Mouse (Mus musculus) kidney, embryonic 16.5 days (tissue): Measurements from ENCODE around the gene Cxcr4. TPM values are rescaled to one million over a fixed set of nuclear protein-coding genes. Genes with fewer than 3 reads are reported as not detected.

Experiments used
- ATAC-seq: fragments of 200-750 bp; cut with Nextera tagmentation; 2 replicates; pipeline ENCODE4 v1.8.0; 2017; ENCODE audit warnings: moderate TSS enrichment; ENCODE audit not compliant: low FRiP score, low TSS enrichment
- H3K27ac ChIP-seq: fragments of 300-500 bp; sonication (generic); 2 replicates; pipeline ENCODE4 v1.5.1; 2014; ENCODE audit warnings: low read length
- H3K27me3 ChIP-seq: fragments of 300-500 bp; sonication (generic); 2 replicates; pipeline ENCODE4 v1.6.1; 2014; ENCODE audit warnings: low read length, control low read depth, mixed read lengths; ENCODE audit not compliant: insufficient read depth
- H3K36me3 ChIP-seq: fragments of 300-500 bp; sonication (generic); 2 replicates; pipeline ENCODE4 v1.6.1; 2014; ENCODE audit warnings: low read length, control low read depth, mixed read lengths; ENCODE audit not compliant: insufficient read depth
- H3K4me1 ChIP-seq: fragments of 300-500 bp; sonication (generic); 2 replicates; pipeline ENCODE4 v1.6.1; 2014; ENCODE audit warnings: low read length, control low read depth, mixed read lengths; ENCODE audit not compliant: insufficient read depth
- H3K4me2 ChIP-seq: fragments of 300-500 bp; sonication (generic); replicated peaks from 2 replicates; pipeline ENCODE4 v1.6.1; 2014; ENCODE audit warnings: low read depth, low read length
- H3K4me3 ChIP-seq: fragments of 300-500 bp; sonication (generic); 2 replicates; pipeline ENCODE4 v1.5.1; 2014; ENCODE audit warnings: mild to moderate bottlenecking, low read length
- H3K9ac ChIP-seq: fragments of 300-500 bp; sonication (generic); replicated peaks from 2 replicates; pipeline ENCODE4 v1.6.1; 2014; ENCODE audit warnings: low read length
- H3K9me3 ChIP-seq: fragments of 300-500 bp; sonication (generic); 2 replicates; pipeline ENCODE4 v1.6.1; 2016; ENCODE audit warnings: low read length, control low read depth
- WGBS: fragments of 180-500 bp; shearing (Covaris S2); extraction: QIAGEN DNeasy Blood & Tissue Kit; methylation state at CpG from one replicate; pipeline ENCODE4 v1.1.7; 2014; 5-methylcytosine and 5-hydroxymethylcytosine counted together
- polyA plus RNA-seq: library from polyadenylated mRNA; unstranded; fragments of >200 nt; fragmentation: Nextera tagmentation; extraction: Ambion mirVana; gene quantifications from 2 replicates; pipeline ENCODE4 v1.2.1, GENCODE M21; 2015

Gene Cxcr4
- polyA plus RNA-seq, 1 experiment from 2014 or later: 8.7 TPM

GRCm38 (mm10) chr1:128617654-128618310 is 25.7 kb upstream of the Cxcr4 start:
- Histone ChIP-seq H3K4me2 (no peak overlapping the region), H3K27ac (no peak overlapping the region), H3K9ac (no peak overlapping the region), H3K9me3 (no peaks in the 10 kb centered on the region), H3K4me3 (no peak overlapping the region), H3K36me3 (no peaks in the 10 kb centered on the region), H3K27me3 (no peaks in the 10 kb centered on the region), H3K4me1 (peaks cover 4% of the 10 kb centered on the region)
- ATAC-seq: no peak
- WGBS: 84% methylated on average over 13 of the region's 13 CpGs

GRCm38 (mm10) chr1:128616586-128616985 is 24.5 kb upstream of the Cxcr4 start:
- WGBS: 58% methylated on average over 2 of the region's 2 CpGs
- no peak overlapping the region for H3K27ac ChIP-seq

GRCm38 (mm10) chr1:128615459-128615806 is 23.3 kb upstream of the Cxcr4 start:
- Histone ChIP-seq H3K36me3 (no peaks in the 10 kb centered on the region), H3K4me3 (no peak overlapping the region), H3K27me3 (no peaks in the 10 kb centered on the region), H3K9me3 (no peaks in the 10 kb centered on the region), H3K4me2 (no peak overlapping the region), H3K4me1 (no peaks in the 10 kb centered on the region), H3K9ac (no peak overlapping the region), H3K27ac (no peak overlapping the region)
- 80% methylated on average over 2 of the region's 2 CpGs for WGBS
- ATAC-seq: no peak

More at GRCm38 (mm10) chr1:128616586-128616985, 24.5 kb upstream of the Cxcr4 start:
- Histone ChIP-seq H3K4me2 (no peak overlapping the region), H3K9ac (no peak overlapping the region), H3K4me3 (no peak overlapping the region), H3K9me3 (no peaks in the 10 kb centered on the region), H3K4me1 (no peaks in the 10 kb centered on the region), H3K27me3 (no peaks in the 10 kb centered on the region), H3K36me3 (no peaks in the 10 kb centered on the region)
- ATAC-seq: no peak

- Histone ChIP-seq H3K4me2 (no peak overlapping the region), H3K9ac (no peak overlapping the region), H3K27ac (no peak overlapping the region), H3K4me1 (no peaks in the 10 kb centered on the region), H3K4me3 (no peak overlapping the region), H3K27me3 (no peaks in the 10 kb centered on the region), H3K36me3 (no peaks in the 10 kb centered on the region), H3K9me3 (no peaks in the 10 kb centered on the region)
- WGBS: 55% methylated on average over 7 of the region's 7 CpGs
- ATAC-seq: no peak
Observed at GRCm38 (mm10) chr1:128614653-128615458, 22.8 kb upstream of the Cxcr4 start.

GRCm38 (mm10) chr1:128608119-128608518 is 16.0 kb upstream of the Cxcr4 start:
- WGBS: 64% methylated on average over 6 of the region's 6 CpGs
- no peaks in the 10 kb centered on the region for H3K36me3 ChIP-seq
- no peaks in the 10 kb centered on the region for H3K27me3 ChIP-seq
- no peak overlapping the region for H3K9ac ChIP-seq
- H3K9me3 ChIP-seq: no peaks in the 10 kb centered on the region
- ATAC-seq: no peak
- no peak overlapping the region for H3K27ac ChIP-seq
- H3K4me3 ChIP-seq: no peak overlapping the region
- H3K4me1 ChIP-seq: no peaks in the 10 kb centered on the region
- H3K4me2 ChIP-seq: no peak overlapping the region

- Histone ChIP-seq H3K4me3 (no peak overlapping the region), H3K9ac (no peak overlapping the region), H3K27me3 (no peaks in the 10 kb centered on the region), H3K9me3 (no peaks in the 10 kb centered on the region), H3K27ac (no peak overlapping the region), H3K4me2 (no peak overlapping the region), H3K36me3 (no peaks in the 10 kb centered on the region), H3K4me1 (0 out of 2 replicates have a peak, but pooled peaks cover 3% of the 10 kb centered on the region)
- no peak for ATAC-seq
- 72% methylated on average over 3 of the region's 3 CpGs for WGBS
Observed at GRCm38 (mm10) chr1:128607423-128607822, 15.3 kb upstream of the Cxcr4 start.

DNA sequence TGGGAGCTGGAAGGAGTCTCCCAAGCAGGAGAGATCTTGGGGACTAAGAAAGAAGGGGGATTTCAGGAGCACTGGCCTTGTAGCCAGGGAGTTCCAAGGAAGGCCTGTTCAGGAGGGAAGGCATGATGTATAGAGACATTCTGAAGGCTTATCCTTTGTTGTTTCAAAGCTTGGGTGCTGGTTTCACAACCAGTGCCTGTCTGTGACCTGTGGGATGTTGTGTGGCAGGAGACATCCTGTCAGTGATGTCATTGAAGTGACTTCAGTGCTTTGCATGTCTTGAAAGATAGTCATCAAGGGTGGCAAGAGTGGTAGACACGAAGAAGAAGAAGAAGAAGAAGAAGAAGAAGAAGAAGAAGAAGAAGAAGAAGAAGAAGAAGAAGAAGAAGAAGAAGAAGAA is 13.7 kb upstream of the Cxcr4 start:
- Histone ChIP-seq H3K4me3 (no peak overlapping the region), H3K27me3 (no peaks in the 10 kb centered on the region), H3K4me2 (no peak overlapping the region), H3K36me3 (no peaks in the 10 kb centered on the region), H3K9me3 (no peaks in the 10 kb centered on the region), H3K4me1 (0 out of 2 replicates have a peak, but pooled peaks cover 3% of the 10 kb centered on the region), H3K9ac (no peak overlapping the region), H3K27ac (no peak overlapping the region)
- ATAC-seq: no peak
- 67% methylated on average over 1 of the region's 1 CpGs for WGBS

DNA sequence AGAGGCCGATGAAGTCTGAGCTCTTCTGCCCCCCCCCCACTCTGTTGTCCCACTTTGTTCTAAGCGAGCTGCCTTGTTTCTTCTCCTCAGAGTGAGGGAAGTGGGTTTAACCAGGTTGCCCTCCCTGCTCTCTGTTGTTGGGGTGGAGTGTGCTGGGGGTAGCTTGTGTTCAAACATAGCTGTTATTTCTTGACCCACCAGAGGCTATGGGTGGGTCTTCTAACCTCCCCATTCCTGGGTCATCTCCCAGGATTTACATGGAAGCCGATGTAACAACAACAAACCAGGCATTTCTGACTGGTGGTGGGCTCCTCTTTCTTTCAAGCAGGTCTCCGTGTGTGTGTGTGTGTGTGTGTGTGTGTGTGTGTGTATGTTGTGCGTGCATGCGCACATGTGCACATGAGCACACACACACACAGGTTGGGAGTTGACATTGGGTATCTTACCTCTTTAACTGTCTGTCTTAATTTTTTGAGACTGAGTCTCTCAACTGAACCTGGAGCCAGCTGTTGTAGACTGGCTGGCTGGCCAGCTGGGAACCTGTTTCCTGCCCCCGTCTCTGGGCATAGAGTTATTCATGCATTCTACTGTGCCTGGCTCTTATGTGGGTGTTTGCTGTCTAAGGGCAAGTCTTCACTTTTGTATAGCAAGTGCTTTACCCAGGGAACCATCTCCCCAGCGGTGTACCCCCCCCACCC is 10.7 kb upstream of the Cxcr4 start:
- Histone ChIP-seq H3K4me1 (0 out of 2 replicates have a peak, but pooled peaks cover 3% of the 10 kb centered on the region), H3K27ac (no peak overlapping the region), H3K9ac (no peak overlapping the region), H3K36me3 (no peaks in the 10 kb centered on the region), H3K9me3 (no peaks in the 10 kb centered on the region), H3K4me2 (no peak overlapping the region), H3K4me3 (no peak overlapping the region), H3K27me3 (no peaks in the 10 kb centered on the region)
- WGBS: 75% methylated on average over 7 of the region's 8 CpGs
- ATAC-seq: 0 out of 2 replicates have a peak, but pooled peaks have one; percentile 13

DNA sequence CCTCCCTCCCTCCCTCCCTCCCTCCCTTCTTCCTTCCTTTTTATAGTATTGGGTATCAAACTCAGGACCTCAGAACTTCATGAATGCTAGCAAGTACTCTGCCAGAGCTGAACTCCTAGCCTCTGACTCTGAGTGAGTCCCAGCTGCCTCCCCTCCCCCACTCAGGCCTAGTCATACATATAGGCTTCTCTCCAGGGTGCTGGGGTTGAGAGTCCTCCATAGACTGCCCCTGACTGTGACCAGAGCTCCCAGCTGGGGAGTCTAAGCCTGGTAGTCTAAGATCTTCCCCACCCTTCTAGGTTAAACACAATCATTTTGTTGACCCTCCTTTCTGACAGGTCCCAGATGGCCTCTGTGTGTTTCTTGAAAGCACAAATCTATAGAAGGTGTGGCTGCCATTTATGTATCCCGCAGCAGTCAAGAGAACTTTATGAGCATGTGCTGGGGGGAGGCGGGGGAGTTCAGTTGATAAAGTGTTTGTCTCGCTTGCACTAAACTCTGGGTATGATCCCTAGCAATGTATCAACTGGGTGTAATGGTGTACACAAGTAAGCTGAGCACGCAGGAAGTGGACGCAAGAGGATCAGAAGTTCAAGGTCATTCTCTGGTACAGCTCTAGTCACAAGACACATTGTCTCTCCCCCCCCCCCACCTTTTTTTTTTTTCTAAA is 10.1 kb upstream of the Cxcr4 start:
- Histone ChIP-seq H3K4me1 (peaks cover 7% of the 10 kb centered on the region), H3K9ac (no peak overlapping the region), H3K4me2 (no peak overlapping the region), H3K9me3 (no peaks in the 10 kb centered on the region), H3K36me3 (no peaks in the 10 kb centered on the region), H3K27me3 (no peaks in the 10 kb centered on the region), H3K4me3 (no peak overlapping the region), H3K27ac (no peak overlapping the region)
- 58% methylated on average over 5 of the region's 5 CpGs for WGBS
- peak; percentile 69 for ATAC-seq
